In the genomic region with DNA sequence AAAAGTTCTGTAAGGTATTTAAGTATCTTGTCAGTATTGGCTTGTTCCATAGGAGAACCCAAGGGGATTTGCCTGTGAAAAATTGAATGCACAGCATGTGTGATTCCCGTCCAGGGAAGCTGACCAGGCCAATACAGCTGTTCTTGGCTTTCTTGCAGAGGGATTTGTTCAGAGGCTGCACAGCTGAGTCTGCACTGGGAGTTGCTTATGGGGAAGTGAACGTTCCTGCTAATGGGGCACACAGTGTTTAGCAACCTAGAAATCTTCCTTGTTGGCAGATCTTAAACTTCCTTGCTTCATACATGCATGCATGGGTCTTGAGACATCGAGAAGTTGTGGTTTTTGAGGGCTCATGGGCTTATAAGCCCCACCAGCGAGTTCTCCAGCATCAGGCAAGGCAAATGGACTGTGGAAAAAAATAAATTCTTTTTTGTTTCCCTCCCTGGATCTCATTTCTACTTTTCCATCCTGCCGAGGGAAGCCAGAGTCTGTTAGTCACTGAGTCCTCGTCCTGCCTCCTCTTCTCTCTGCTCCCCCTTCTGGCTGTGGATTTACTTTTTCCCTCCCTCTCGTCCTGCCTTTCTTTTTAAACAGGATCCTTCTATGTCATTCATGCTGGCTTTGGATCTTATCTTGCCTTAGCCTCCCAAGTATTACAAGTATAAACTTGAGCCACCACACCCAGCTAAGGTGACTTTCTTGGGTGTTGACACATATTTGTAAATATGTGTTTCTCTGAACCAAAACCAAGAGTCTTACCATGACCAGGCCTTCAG, we compare ENCODE assay signal across 8 mouse cellular contexts. TPM values are rescaled to one million over a fixed set of nuclear protein-coding genes. Genes with fewer than 3 reads are reported as not detected.
A peak's percentile ranks its signal among the peaks of the same experiment; 100 is the strongest.
DNase-seq lines count a peak whose midpoint lies in the region; ATAC-seq and TF ChIP-seq lines count a peak whose summit lies in the region.

No protein-coding gene starts in this region.

- peak in 1 of 3 experiments; percentile 43; a peak in 2 of 6 replicates for TF ChIP-seq CTCF in MEL (IDR thresholded peaks at IDR 0.05 in 2 of 3, conservative IDR thresholded peaks at IDR 0.05 in 1 of 3; ENCODE audit: control insufficient read depth in 1 of 3, insufficient read depth in 1 of 3, low read depth in 2 of 3, low read length in 3 of 3, poor library complexity in 1 of 3, severe bottlenecking in 1 of 3)

- no peak for TF ChIP-seq POLR2A in MEL (IDR thresholded peaks at IDR 0.05; ENCODE audit: control insufficient read depth in 1 of 2, insufficient read depth in 1 of 2, low read depth in 1 of 2, low read length in 2 of 2, poor library complexity in 1 of 2)

- WGBS in heart, embryonic 10.5 days = 43% methylated on average over 7 of the region's 7 CpGs
- 33% methylated on average over 7 of the region's 7 CpGs for WGBS in embryonic facial prominence, embryonic 13.5 days

- no peaks in the 10 kb centered on the region for H3K79me2 ChIP-seq in MEL (ENCODE audit: control insufficient read depth, insufficient read depth, low read length, poor library complexity)

- TF ChIP-seq RAD21 in MEL (IDR thresholded peaks at IDR 0.05; ENCODE audit: low read depth, low read length) = no peak

- H3K27me3 ChIP-seq in heart, embryonic 10.5 days (ENCODE audit: insufficient read depth, poor library complexity, severe bottlenecking) = no peaks in the 10 kb centered on the region
- no peaks in the 10 kb centered on the region for H3K27me3 ChIP-seq in MEL (ENCODE audit: control insufficient read depth in 1 of 2, insufficient read depth in 2 of 2, low read length in 2 of 2)
- H3K27me3 ChIP-seq in embryonic facial prominence, embryonic 13.5 days = no peaks in the 10 kb centered on the region

- H3K27ac ChIP-seq in heart, embryonic 10.5 days = no peak overlapping the region
- no peak overlapping the region for H3K27ac ChIP-seq in MEL (ENCODE audit: control insufficient read depth, low read depth, low read length)
- H3K27ac ChIP-seq in embryonic facial prominence, embryonic 13.5 days = peak overlapping the region; percentile 69; the same call in 1 of the 2 replicates

- peak overlapping the region; percentile 39; the same call in 1 of the 2 replicates for H3K9ac ChIP-seq in MEL (ENCODE audit: control insufficient read depth, low read depth, low read length, poor library complexity, severe bottlenecking)
- H3K9ac ChIP-seq in embryonic facial prominence, embryonic 13.5 days = peak overlapping the region; percentile 44

- TF ChIP-seq EP300 in MEL (IDR thresholded peaks at IDR 0.05; ENCODE audit: low read depth in 1 of 2, low read length in 2 of 2) = no peak

- ATAC-seq in embryonic facial prominence, embryonic 13.5 days (ENCODE audit: insufficient number of reproducible peaks, insufficient read depth, low FRiP score, low TSS enrichment, low read depth) = no peak
- ATAC-seq in activated CD4-positive, CD25-positive, alpha-beta regulatory T cell, adult 4 months = no peak

- H3K4me3 ChIP-seq in heart, embryonic 10.5 days = no peak overlapping the region
- 0 out of 4 replicates have a peak overlapping the region, but pooled peaks of 1 of the 2 experiments have one; percentile 21 for H3K4me3 ChIP-seq in MEL (ENCODE audit: control insufficient read depth in 1 of 2, insufficient read depth in 1 of 2, low read depth in 2 of 2, low read length in 2 of 2)
- no peak overlapping the region for H3K4me3 ChIP-seq in embryonic facial prominence, embryonic 13.5 days

- no peaks in the 10 kb centered on the region for H3K9me3 ChIP-seq in heart, embryonic 10.5 days
- H3K9me3 ChIP-seq in MEL (replicated peaks; ENCODE audit: insufficient read depth, low read length) = no peaks in the 10 kb centered on the region
- H3K9me3 ChIP-seq in embryonic facial prominence, embryonic 13.5 days = no peaks in the 10 kb centered on the region

- no peaks in the 10 kb centered on the region for H3K36me3 ChIP-seq in heart, embryonic 10.5 days
- H3K36me3 ChIP-seq in MEL (ENCODE audit: control insufficient read depth in 1 of 2, insufficient read depth in 2 of 2, low read length in 2 of 2) = peaks cover 0 to 5% of the 10 kb centered on the region in 2 experiments; a peak in 1 of 4 replicates
- H3K36me3 ChIP-seq in embryonic facial prominence, embryonic 13.5 days = no peaks in the 10 kb centered on the region

- peak overlapping the region; percentile 38 for H3K4me2 ChIP-seq in embryonic facial prominence, embryonic 13.5 days

- H3K4me1 ChIP-seq in heart, embryonic 10.5 days = no peaks in the 10 kb centered on the region
- peaks cover 3 to 4% of the 10 kb centered on the region in 2 experiments; a peak in 2 of 4 replicates for H3K4me1 ChIP-seq in MEL (ENCODE audit: control insufficient read depth in 1 of 2, insufficient read depth in 2 of 2, low read length in 2 of 2)
- peaks cover 10% of the 10 kb centered on the region for H3K4me1 ChIP-seq in embryonic facial prominence, embryonic 13.5 days

- peak; percentile 21 for DNase-seq in heart, adult 8-10 months (ENCODE audit: low spot score)
- no peak for DNase-seq in heart, embryonic 10.5 days (ENCODE audit: low spot score)
- DNase-seq in MEL (ENCODE audit: low read depth, low spot score) = peak; percentile 55
- peak; percentile 40 for DNase-seq in lung, postnatal 36 days
- no peak for DNase-seq in thymus, postnatal 14 days
- DNase-seq in testis, postnatal 14 days (ENCODE audit: low spot score) = no peak

TF ChIP-seq in MEL, 35 proteins besides CTCF, POLR2A, EP300 and RAD21:
- TF ChIP-seq BHLHE40 (IDR thresholded peaks at IDR 0.05; ENCODE audit: borderline replicate concordance, low read depth, low read length) (no peak), TBP (IDR thresholded peaks at IDR 0.05; ENCODE audit: low read depth, low read length) (no peak), ETS1 (IDR thresholded peaks at IDR 0.05; ENCODE audit: low read depth, low read length) (no peak), UBTF (IDR thresholded peaks at IDR 0.05; ENCODE audit: borderline replicate concordance, insufficient read depth, low read depth, low read length) (no peak), E2F4 (IDR thresholded peaks at IDR 0.05; ENCODE audit: borderline replicate concordance, low read depth, low read length) (no peak), ZC3H11A (IDR thresholded peaks at IDR 0.05; ENCODE audit: low read depth, low read length) (peak; percentile 18; the same call in 1 of the 2 replicates), SMC3 (IDR thresholded peaks at IDR 0.05; ENCODE audit: low read depth, low read length) (peak; percentile 32), CHD1 (IDR thresholded peaks at IDR 0.05; ENCODE audit: low read depth, low read length) (0 out of 2 replicates have a peak, but pooled peaks have one; percentile 47)

RNA-seq across cellular contexts. Expression of a gene that starts 19.3 kb away (rescaled TPM):
- total RNA-seq in heart, adult 8-10 months (2022) = 1 to 10 TPM; 4.2 to 8.2 (median 5.4) TPM
- 24.5 and 29.4 TPM in 2 replicates for polyA plus RNA-seq in heart, embryonic 10.5 days (2016; fragmentation: Nextera tagmentation; extraction: Ambion mirVana)
- 46.4 and 49.3 TPM in 2 replicates for total RNA-seq in MEL (2012; rRNA removed)
- 10 to 100 TPM in 1 of 2 experiments, not detected in 1; 38.3 TPM for polyA plus RNA-seq in MEL (2012; ENCODE audit: insufficient read depth in 1 of 2, insufficient read length in 2 of 2, low read depth in 1 of 2, low replicate concordance in 2 of 2, missing spikeins in 1 of 2)
- polyA plus RNA-seq in embryonic facial prominence, embryonic 13.5 days (2015; fragmentation: Nextera tagmentation; extraction: Ambion mirVana) = 35.5 and 39.1 TPM in 2 replicates
- 10 to 100 TPM; 23.7 to 29.3 TPM for polyA plus RNA-seq in activated CD4-positive, CD25-positive, alpha-beta regulatory T cell, adult 4 months (2017; shearing (Covaris generic))

RNA-seq across cellular contexts. Expression of a gene that starts 19.4 kb away (rescaled TPM):
- total RNA-seq in heart, adult 8-10 months (2022) = 1 to 10 TPM in 3 of 4 experiments, under 1 TPM in 1; 0.95 to 1.3 (median 1.1) TPM
- 13.9 and 19.4 TPM in 2 replicates for polyA plus RNA-seq in heart, embryonic 10.5 days (2016; fragmentation: Nextera tagmentation; extraction: Ambion mirVana)
- total RNA-seq in MEL (2012; rRNA removed) = 0.75 and 0.81 TPM in 2 replicates
- 1 to 10 TPM in 1 of 2 experiments, not detected in 1; 2.5 TPM for polyA plus RNA-seq in MEL (2012; ENCODE audit: insufficient read depth in 1 of 2, insufficient read length in 2 of 2, low read depth in 1 of 2, low replicate concordance in 2 of 2, missing spikeins in 1 of 2)
- polyA plus RNA-seq in embryonic facial prominence, embryonic 13.5 days (2015; fragmentation: Nextera tagmentation; extraction: Ambion mirVana) = 16.7 and 19.7 TPM in 2 replicates
- 10 to 100 TPM in 1 of 2 experiments, 1 to 10 TPM in 1; 9.2 to 15.0 TPM for polyA plus RNA-seq in activated CD4-positive, CD25-positive, alpha-beta regulatory T cell, adult 4 months (2017; shearing (Covaris generic))

RNA-seq across cellular contexts. Expression of a gene that starts 33.3 kb away (rescaled TPM):
- total RNA-seq in heart, adult 8-10 months (2022) = 1 to 10 TPM; 2.9 to 6.1 (median 3.9) TPM
- polyA plus RNA-seq in heart, embryonic 10.5 days (2016; fragmentation: Nextera tagmentation; extraction: Ambion mirVana) = 0.73 and 1.3 TPM in 2 replicates
- total RNA-seq in MEL (2012; rRNA removed) = 0.10 TPM in 1 of 2 replicates, not detected in the other
- polyA plus RNA-seq in MEL (2012; ENCODE audit: insufficient read depth in 1 of 2, insufficient read length in 2 of 2, low read depth in 1 of 2, low replicate concordance in 2 of 2, missing spikeins in 1 of 2) = under 1 TPM in 1 of 2 experiments, not detected in 1; 0.14 TPM
- polyA plus RNA-seq in embryonic facial prominence, embryonic 13.5 days (2015; fragmentation: Nextera tagmentation; extraction: Ambion mirVana) = 0.70 and 1.0 TPM in 2 replicates
- polyA plus RNA-seq in activated CD4-positive, CD25-positive, alpha-beta regulatory T cell, adult 4 months (2017; shearing (Covaris generic)) = under 1 TPM; 0.70 to 0.85 TPM

Comparison
In these comparisons a context has a peak if more than half of its experiments do, and no peak if none do; other contexts are left out.
1. DNase-seq: peak in heart, adult 8-10 months (single experiment), MEL (single experiment) and lung, postnatal 36 days (single experiment); none in heart, embryonic 10.5 days (single experiment), thymus, postnatal 14 days (single experiment) and testis, postnatal 14 days (single experiment).